Mouse (Mus musculus): ENCODE results near the gene Obsl1. TPM values are rescaled to one million over a fixed set of nuclear protein-coding genes. Genes with fewer than 3 reads are reported as not detected.

Obsl1 gene
- 17.9 and 23.1 TPM in 2 replicates for polyA plus RNA-seq (2012; rRNA removed)

DNA sequence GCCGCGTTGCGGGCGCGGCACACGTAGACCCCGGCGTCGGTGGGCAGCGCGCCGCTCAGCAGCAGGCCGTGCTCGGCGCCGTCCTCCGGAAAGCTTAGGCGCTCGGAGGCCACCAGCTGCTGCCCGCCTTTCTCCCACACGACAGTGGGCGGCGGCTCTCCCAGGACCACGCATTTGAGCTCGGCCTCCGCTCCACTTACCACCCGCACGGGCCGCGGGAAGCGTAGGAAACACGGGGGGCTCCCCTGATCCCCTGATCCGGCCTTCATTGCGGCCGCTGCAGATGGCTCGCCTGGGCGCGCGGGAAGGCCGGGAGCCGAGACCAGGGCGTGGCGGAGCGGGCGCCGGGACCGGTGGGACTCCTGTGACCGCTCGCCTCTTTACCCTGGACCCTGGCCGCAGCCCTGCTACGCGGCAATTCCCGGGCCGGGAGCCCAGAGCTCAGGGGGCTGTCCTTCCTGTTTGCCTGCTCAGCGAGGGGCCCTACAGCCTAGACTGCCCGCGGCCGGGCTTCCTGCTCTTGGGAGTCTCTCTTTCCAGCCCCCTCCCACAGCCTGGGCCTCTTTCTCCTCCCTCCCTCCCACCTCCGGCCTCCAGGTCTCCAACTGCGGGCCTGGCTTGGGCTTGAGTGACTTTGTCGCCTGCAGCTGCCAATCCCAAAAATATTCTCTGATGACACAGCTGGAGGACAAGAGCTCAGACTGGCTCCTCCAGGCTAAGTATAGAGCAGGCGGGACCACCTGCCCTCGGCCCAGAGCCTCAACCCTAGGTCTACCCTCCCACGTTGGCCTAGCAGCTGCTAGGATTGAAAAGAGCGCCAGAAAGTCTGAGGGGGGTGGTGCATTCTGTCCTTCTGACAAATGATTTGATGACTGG, at the start of gene Obsl1:
Obsl1 (minus strand) TSS at position 497 of the 876 bp plus-strand sequence.
- WGBS, result 5% methylated on average over 65 of the region's 65 CpGs
- no peak for TF ChIP-seq CTCF (IDR thresholded peaks at IDR 0.05; ENCODE audit: borderline replicate concordance, control insufficient read depth, extremely low read depth, insufficient read depth, low read length, poor library complexity)
- no peak for TF ChIP-seq POLR2A (IDR thresholded peaks at IDR 0.05; ENCODE audit: control insufficient read depth, extremely low read depth, insufficient read depth, low read length, poor library complexity)
- H3K36me3 ChIP-seq (ENCODE audit: control insufficient read depth, insufficient read depth, low read length), result no peaks in the 10 kb centered on the region
- no peak within 1 kb of the TSS for H3K27ac ChIP-seq (ENCODE audit: control insufficient read depth, insufficient read depth, low read length)
- H3K4me3 ChIP-seq (ENCODE audit: control insufficient read depth, insufficient read depth, low read length), result peak within 1 kb of the TSS; percentile 41
- H3K27me3 ChIP-seq (ENCODE audit: control insufficient read depth, insufficient read depth, low read length), result peaks cover 18% of the 10 kb centered on the region; the same call in 1 of the 2 replicates
- peaks cover 10% of the 10 kb centered on the region for H3K4me1 ChIP-seq (replicated peaks; ENCODE audit: control insufficient read depth, insufficient read depth, low read length)
- DNase-seq, result peak; percentile 24

GRCm38 (mm10) chr1:75555680-75556079, 49.4 kb upstream of the Obsl1 start:
- DNase-seq, result no peak
- 55% methylated on average over 7 of the region's 7 CpGs for WGBS
- H3K4me1 ChIP-seq (replicated peaks; ENCODE audit: control insufficient read depth, insufficient read depth, low read length), result no peaks in the 10 kb centered on the region
- no peak overlapping the region for H3K4me3 ChIP-seq (ENCODE audit: control insufficient read depth, insufficient read depth, low read length)
- H3K27me3 ChIP-seq (ENCODE audit: control insufficient read depth, insufficient read depth, low read length), result no peaks in the 10 kb centered on the region
- TF ChIP-seq CTCF (IDR thresholded peaks at IDR 0.05; ENCODE audit: borderline replicate concordance, control insufficient read depth, extremely low read depth, insufficient read depth, low read length, poor library complexity) (no peak), POLR2A (IDR thresholded peaks at IDR 0.05; ENCODE audit: control insufficient read depth, extremely low read depth, insufficient read depth, low read length, poor library complexity) (no peak)
- H3K27ac ChIP-seq (ENCODE audit: control insufficient read depth, insufficient read depth, low read length), result no peak overlapping the region
- no peaks in the 10 kb centered on the region for H3K36me3 ChIP-seq (ENCODE audit: control insufficient read depth, insufficient read depth, low read length)

DNA sequence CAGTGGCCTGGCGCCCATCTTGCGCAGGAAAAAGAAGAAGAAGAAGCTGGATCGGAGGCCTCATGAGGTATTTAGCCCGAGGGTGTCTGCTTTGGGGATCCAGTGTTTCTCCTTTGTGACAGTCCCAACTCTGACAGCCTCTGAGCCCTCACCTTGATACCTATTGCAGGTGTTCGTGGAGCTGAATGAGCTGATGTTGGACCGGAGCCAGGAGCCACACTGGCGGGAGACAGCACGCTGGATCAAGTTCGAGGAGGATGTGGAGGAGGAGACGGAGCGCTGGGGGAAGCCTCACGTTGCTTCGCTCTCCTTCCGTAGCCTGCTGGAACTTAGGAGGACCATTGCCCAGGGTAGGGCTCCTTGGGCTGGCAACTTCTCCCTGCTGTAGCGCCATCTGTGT, 44.3 kb upstream of the Obsl1 start:
- no peaks in the 10 kb centered on the region for H3K4me1 ChIP-seq (replicated peaks; ENCODE audit: control insufficient read depth, insufficient read depth, low read length)
- H3K36me3 ChIP-seq (ENCODE audit: control insufficient read depth, insufficient read depth, low read length), result no peaks in the 10 kb centered on the region
- DNase-seq, result no peak
- H3K27ac ChIP-seq (ENCODE audit: control insufficient read depth, insufficient read depth, low read length), result no peak overlapping the region
- TF ChIP-seq CTCF (IDR thresholded peaks at IDR 0.05; ENCODE audit: borderline replicate concordance, control insufficient read depth, extremely low read depth, insufficient read depth, low read length, poor library complexity) (no peak), POLR2A (IDR thresholded peaks at IDR 0.05; ENCODE audit: control insufficient read depth, extremely low read depth, insufficient read depth, low read length, poor library complexity) (no peak)
- peaks cover 3% of the 10 kb centered on the region; the same call in 1 of the 2 replicates for H3K27me3 ChIP-seq (ENCODE audit: control insufficient read depth, insufficient read depth, low read length)
- WGBS, result 92% methylated on average over 15 of the region's 15 CpGs
- H3K4me3 ChIP-seq (ENCODE audit: control insufficient read depth, insufficient read depth, low read length), result no peak overlapping the region

GRCm38 (mm10) chr1:75549289-75550279, 43.3 kb upstream of the Obsl1 start:
- no peak for DNase-seq
- TF ChIP-seq CTCF (IDR thresholded peaks at IDR 0.05; ENCODE audit: borderline replicate concordance, control insufficient read depth, extremely low read depth, insufficient read depth, low read length, poor library complexity) (no peak), POLR2A (IDR thresholded peaks at IDR 0.05; ENCODE audit: control insufficient read depth, extremely low read depth, insufficient read depth, low read length, poor library complexity) (no peak)

DNA sequence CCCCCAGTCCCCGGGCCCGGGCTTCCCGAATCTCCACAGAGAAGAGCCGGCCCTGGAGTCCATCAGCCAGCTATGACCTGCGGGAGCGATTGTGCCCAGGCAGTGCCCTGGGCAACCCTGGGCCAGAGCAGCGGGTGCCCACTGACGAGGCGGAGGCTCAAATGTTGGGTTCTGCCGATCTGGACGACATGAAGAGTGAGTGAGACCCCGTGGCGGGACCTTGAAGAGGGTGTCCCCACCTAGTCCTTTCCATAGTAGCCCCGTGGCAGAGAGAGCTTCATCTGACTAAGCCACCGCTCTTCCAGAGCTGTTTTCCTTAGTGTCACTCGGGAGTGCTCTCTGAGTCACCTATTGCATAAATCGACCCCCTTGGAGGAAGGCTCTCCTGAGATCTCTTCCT, 42.6 kb upstream of the Obsl1 start:
- no peak for DNase-seq
- Histone ChIP-seq H3K4me3 (ENCODE audit: control insufficient read depth, insufficient read depth, low read length) (no peak overlapping the region), H3K4me1 (replicated peaks; ENCODE audit: control insufficient read depth, insufficient read depth, low read length) (no peaks in the 10 kb centered on the region), H3K27ac (ENCODE audit: control insufficient read depth, insufficient read depth, low read length) (no peak overlapping the region), H3K27me3 (ENCODE audit: control insufficient read depth, insufficient read depth, low read length) (peaks cover 3% of the 10 kb centered on the region; the same call in 1 of the 2 replicates), H3K36me3 (ENCODE audit: control insufficient read depth, insufficient read depth, low read length) (no peaks in the 10 kb centered on the region)
- no peak for TF ChIP-seq CTCF (IDR thresholded peaks at IDR 0.05; ENCODE audit: borderline replicate concordance, control insufficient read depth, extremely low read depth, insufficient read depth, low read length, poor library complexity)
- TF ChIP-seq POLR2A (IDR thresholded peaks at IDR 0.05; ENCODE audit: control insufficient read depth, extremely low read depth, insufficient read depth, low read length, poor library complexity), result no peak
- WGBS, result 91% methylated on average over 17 of the region's 17 CpGs

More at GRCm38 (mm10) chr1:75549289-75550279, 43.3 kb upstream of the Obsl1 start:
- Histone ChIP-seq H3K36me3 (ENCODE audit: control insufficient read depth, insufficient read depth, low read length) (no peaks in the 10 kb centered on the region), H3K4me1 (replicated peaks; ENCODE audit: control insufficient read depth, insufficient read depth, low read length) (no peaks in the 10 kb centered on the region), H3K27me3 (ENCODE audit: control insufficient read depth, insufficient read depth, low read length) (peaks cover 3% of the 10 kb centered on the region; the same call in 1 of the 2 replicates), H3K27ac (ENCODE audit: control insufficient read depth, insufficient read depth, low read length) (no peak overlapping the region), H3K4me3 (ENCODE audit: control insufficient read depth, insufficient read depth, low read length) (no peak overlapping the region)
- 89% methylated on average over 17 of the region's 17 CpGs for WGBS

- Histone ChIP-seq H3K4me1 (replicated peaks; ENCODE audit: control insufficient read depth, insufficient read depth, low read length) (no peaks in the 10 kb centered on the region), H3K36me3 (ENCODE audit: control insufficient read depth, insufficient read depth, low read length) (no peaks in the 10 kb centered on the region), H3K4me3 (ENCODE audit: control insufficient read depth, insufficient read depth, low read length) (no peak overlapping the region), H3K27me3 (ENCODE audit: control insufficient read depth, insufficient read depth, low read length) (peaks cover 3% of the 10 kb centered on the region; the same call in 1 of the 2 replicates), H3K27ac (ENCODE audit: control insufficient read depth, insufficient read depth, low read length) (no peak overlapping the region)
- TF ChIP-seq POLR2A (IDR thresholded peaks at IDR 0.05; ENCODE audit: control insufficient read depth, extremely low read depth, insufficient read depth, low read length, poor library complexity), result no peak
- TF ChIP-seq CTCF (IDR thresholded peaks at IDR 0.05; ENCODE audit: borderline replicate concordance, control insufficient read depth, extremely low read depth, insufficient read depth, low read length, poor library complexity), result no peak
- 90% methylated on average over 3 of the region's 3 CpGs for WGBS
- DNase-seq, result no peak
Observed at GRCm38 (mm10) chr1:75548083-75548482, 41.8 kb upstream of the Obsl1 start.

Measured in thymus, adult 2 months (tissue).